Mouse (Mus musculus) inflammation-experienced regulatory T-cells, adult 6 months (primary cell): Measurements from ENCODE around the gene Pus7l. TPM values are rescaled to one million over a fixed set of nuclear protein-coding genes. Genes with fewer than 3 reads are reported as not detected.

Source experiments
- ATAC-seq: one replicate; pipeline ENCODE4 v1.8.0; 2017
- polyA plus RNA-seq, 3 experiments: library from polyadenylated mRNA; unstranded; fragments of 100-300 nt; shearing (Covaris generic); gene quantifications; one replicate each; pipeline ENCODE4 v1.2.1; 2017

Gene Pus7l
- polyA plus RNA-seq = 10 to 100 TPM in 1 of 3 experiments, 1 to 10 TPM in 2; 6.7 to 10.6 (median 9.8) TPM

- ATAC-seq = peak; percentile 97
These were observed at the start of gene Pus7l, which contains the start of gene Irak4 for GRCm38 (mm10) chr15:94543409-94544051. Gene Pus7l, minus strand, starts transcription at chr15:94543547. Gene Irak4, plus strand, starts transcription at chr15:94543643.

- no peak for ATAC-seq
These were observed 48.0 kb upstream of the Pus7l start for GRCm38 (mm10) chr15:94591356-94591755.

- ATAC-seq = no peak
These were observed 46.7 kb upstream of the Pus7l start for GRCm38 (mm10) chr15:94590083-94590482.

GRCm38 (mm10) chr15:94589219-94590075, 46.1 kb upstream of the Pus7l start, which contains the start of gene Twf1:
Gene Twf1, minus strand, starts transcription at chr15:94589889.
- peak; percentile 95 for ATAC-seq

GRCm38 (mm10) chr15:94587826-94588715, 44.7 kb upstream of the Pus7l start:
- no peak for ATAC-seq

GRCm38 (mm10) chr15:94584738-94585137, 41.4 kb upstream of the Pus7l start:
- ATAC-seq = no peak

- ATAC-seq = no peak
These were observed 39.8 kb upstream of the Pus7l start for GRCm38 (mm10) chr15:94583153-94583552.

GRCm38 (mm10) chr15:94582000-94582593, 38.8 kb upstream of the Pus7l start:
- no peak for ATAC-seq

- no peak for ATAC-seq
These were observed 31.4 kb upstream of the Pus7l start for GRCm38 (mm10) chr15:94574566-94575268.

GRCm38 (mm10) chr15:94572746-94573145, 29.4 kb upstream of the Pus7l start:
- ATAC-seq = no peak

- no peak for ATAC-seq
These were observed 28.2 kb upstream of the Pus7l start for GRCm38 (mm10) chr15:94571501-94571900.

GRCm38 (mm10) chr15:94568496-94569182, 25.3 kb upstream of the Pus7l start:
- no peak for ATAC-seq

GRCm38 (mm10) chr15:94565854-94566253, 22.5 kb upstream of the Pus7l start:
- ATAC-seq = peak; percentile 77

GRCm38 (mm10) chr15:94564909-94565308, 21.6 kb upstream of the Pus7l start:
- ATAC-seq = peak; percentile 89

GRCm38 (mm10) chr15:94558895-94559656, 15.7 kb upstream of the Pus7l start:
- peak; percentile 19 for ATAC-seq

- ATAC-seq = peak; percentile 99
These were observed 14.1 kb upstream of the Pus7l start for GRCm38 (mm10) chr15:94557442-94557841.

- no peak for ATAC-seq
These were observed 10.2 kb upstream of the Pus7l start for GRCm38 (mm10) chr15:94553536-94553935.

- no peak for ATAC-seq
These were observed 1.5 kb upstream of the Pus7l start for GRCm38 (mm10) chr15:94544844-94545243.

GRCm38 (mm10) chr15:94544052-94544636, 797 bp upstream of the Pus7l start:
- no peak for ATAC-seq
